Mouse (Mus musculus): Measurements from ENCODE around the gene Ap4e1. TPM values are rescaled to one million over a fixed set of nuclear protein-coding genes. Genes with fewer than 3 reads are reported as not detected.

Ap4e1 gene
- polyA plus RNA-seq, 1 experiment: 16.9 TPM

DNA sequence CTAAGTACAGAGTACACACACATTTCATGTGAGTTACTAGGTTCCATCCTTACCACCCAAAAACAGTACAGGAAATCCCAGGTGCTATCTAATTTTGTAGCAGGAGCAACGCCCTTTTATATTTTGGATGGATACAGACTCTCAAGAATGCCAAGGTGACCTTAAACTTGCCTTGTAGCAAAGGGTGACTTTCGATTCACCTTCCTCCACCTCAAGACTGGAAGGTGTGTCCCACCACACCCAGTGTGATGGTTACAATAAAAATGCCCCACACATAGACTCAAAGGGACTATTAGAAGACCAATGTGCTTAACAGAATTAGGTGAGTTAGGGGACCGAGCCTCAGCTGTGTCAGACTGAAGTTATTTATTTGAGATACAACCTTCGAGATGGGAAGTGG lies 100.5 kb downstream of the Ap4e1 start:
- TF ChIP-seq CTCF (IDR thresholded peaks at IDR 0.05; ENCODE audit: borderline replicate concordance, insufficient read depth, low read length) (no peak), POLR2A (IDR thresholded peaks at IDR 0.05; ENCODE audit: low read depth, low read length) (no peak)
- no peak overlapping the region for H3K4me3 ChIP-seq (ENCODE audit: insufficient read depth, low read length)
- H3K27ac ChIP-seq (ENCODE audit: insufficient read depth, low read length): no peak overlapping the region
- H3K4me1 ChIP-seq (ENCODE audit: control insufficient read depth, insufficient read depth, low read length): no peaks in the 10 kb centered on the region

Other genes with a start within 250 kb of the Ap4e1 start
- 4.8 and 6.0 TPM in 2 replicates for gene Usp50, start 225.2 kb upstream of the Ap4e1 start, polyA plus RNA-seq (2011; ENCODE audit: insufficient read length, low read depth, missing spikeins)
- 74.7 and 82.0 TPM in 2 replicates for gene Trpm7, start 132.5 kb upstream of the Ap4e1 start, polyA plus RNA-seq (2011; ENCODE audit: insufficient read length, low read depth, missing spikeins)
- gene Sppl2a, start 75.5 kb upstream of the Ap4e1 start, polyA plus RNA-seq (2011; ENCODE audit: insufficient read length, low read depth, missing spikeins): 85.4 and 88.5 TPM in 2 replicates
- gene Blvra, start 61.9 kb downstream of the Ap4e1 start, polyA plus RNA-seq (2011; ENCODE audit: insufficient read length, low read depth, missing spikeins): 26.6 and 27.7 TPM in 2 replicates
- gene Ncaph, start 125.2 kb downstream of the Ap4e1 start, polyA plus RNA-seq (2011; ENCODE audit: insufficient read length, low read depth, missing spikeins): 25.7 and 38.2 TPM in 2 replicates
- gene Itpripl1, start 134.7 kb downstream of the Ap4e1 start, polyA plus RNA-seq (2011; ENCODE audit: insufficient read length, low read depth, missing spikeins): 9.7 and 11.0 TPM in 2 replicates
- 1.1 and 1.5 TPM in 2 replicates for gene 1810024B03Rik, start 199.6 kb downstream of the Ap4e1 start, polyA plus RNA-seq (2011; ENCODE audit: insufficient read length, low read depth, missing spikeins)
- 62.4 and 63.6 TPM in 2 replicates for gene Snrnp200, start 199.7 kb downstream of the Ap4e1 start, polyA plus RNA-seq (2011; ENCODE audit: insufficient read length, low read depth, missing spikeins)
- 23.1 and 28.8 TPM in 2 replicates for gene Ciao1, start 239.1 kb downstream of the Ap4e1 start, polyA plus RNA-seq (2011; ENCODE audit: insufficient read length, low read depth, missing spikeins)
- 59.2 and 61.2 TPM in 2 replicates for gene Tmem127, start 239.2 kb downstream of the Ap4e1 start, polyA plus RNA-seq (2011; ENCODE audit: insufficient read length, low read depth, missing spikeins)

Data from embryonic fibroblast, embryonic 13.5 days (primary cell).